Mouse (Mus musculus) ES-E14 (cell line): ENCODE results near the gene Dnajb9. TPM values are rescaled to one million over a fixed set of nuclear protein-coding genes. Genes with fewer than 3 reads are reported as not detected.
"Not testable (repeated sequence)": the region's sequence is repeated elsewhere in the genome, so short reads cannot be mapped to it uniquely, and the experiment has no call there.

Experiments used
- DNase-seq: peaks from one replicate; pipeline ENCODE4 v3.0.0-alpha.2; 2013; ENCODE audit warnings: low read depth, low spot score
- H3K27ac ChIP-seq: 2 replicates; pipeline ENCODE4 v1.5.1; 2012; ENCODE audit warnings: low read depth, mild to moderate bottlenecking, low read length, moderate library complexity, mixed read lengths; ENCODE audit not compliant: poor library complexity, insufficient read depth, severe bottlenecking
- H3K36me3 ChIP-seq: 2 replicates; pipeline ENCODE4 v1.6.1; 2012; ENCODE audit warnings: mild to moderate bottlenecking, low read length, moderate library complexity, mixed read lengths; ENCODE audit not compliant: control insufficient read depth, poor library complexity, insufficient read depth, severe bottlenecking
- H3K4me1 ChIP-seq, 2 experiments: fragments of 150-350 bp in 1 of 2; sonication (generic) in 1 of 2; 2 replicates each; pipeline ENCODE4 v1.6.1; 2012; ENCODE audit warnings: low read length in 2 of 2, mild to moderate bottlenecking in 1 of 2, mixed read lengths in 1 of 2; ENCODE audit not compliant: control insufficient read depth in 2 of 2, insufficient read depth in 2 of 2, poor library complexity in 1 of 2
- H3K4me3 ChIP-seq, 2 experiments: fragments of 150-350 bp in 1 of 2; sonication (generic) in 1 of 2; 2 replicates each; pipeline ENCODE4 v1.5.1; 2012; ENCODE audit warnings: low read length in 2 of 2, low read depth in 1 of 2, mild to moderate bottlenecking in 1 of 2, mixed read lengths in 1 of 2; ENCODE audit not compliant: insufficient read depth in 1 of 2, poor library complexity in 1 of 2, severe bottlenecking in 1 of 2
- H3K9ac ChIP-seq: 2 replicates; pipeline ENCODE4 v1.6.1; 2012; ENCODE audit warnings: low read depth, mild to moderate bottlenecking, low read length, mixed read lengths; ENCODE audit not compliant: poor library complexity, insufficient read depth, severe bottlenecking
- H3K9me3 ChIP-seq: fragments of 150-350 bp; sonication (generic); 2 replicates; pipeline ENCODE4 v1.6.1; 2012; ENCODE audit warnings: low read depth, mild to moderate bottlenecking, low read length; ENCODE audit not compliant: control insufficient read depth, insufficient read depth
- CHD2 ChIP-seq: IDR thresholded peaks from 2 replicates; pipeline ENCODE4 v1.6.1; 2014; ENCODE audit warnings: mild to moderate bottlenecking, low read depth, low read length, inconsistent platforms
- HCFC1 ChIP-seq: IDR thresholded peaks from 2 replicates; pipeline ENCODE4 v1.6.1; 2012; ENCODE audit warnings: low read length, inconsistent platforms, borderline replicate concordance; ENCODE audit not compliant: insufficient read depth
- MAFK ChIP-seq: IDR thresholded peaks from 2 replicates; pipeline ENCODE4 v1.6.1; 2014; ENCODE audit warnings: mild to moderate bottlenecking, low read depth, low read length, inconsistent platforms; ENCODE audit not compliant: insufficient read depth
- ZC3H11A ChIP-seq: IDR thresholded peaks from 2 replicates; pipeline ENCODE4 v1.6.1; 2012; ENCODE audit warnings: low read depth, mild to moderate bottlenecking, inconsistent platforms, low read length, borderline replicate concordance
- ZNF384 ChIP-seq: IDR thresholded peaks from 2 replicates; pipeline ENCODE4 v1.6.1; 2012; ENCODE audit warnings: low read depth, low read length, inconsistent platforms
- in situ Hi-C, 2 experiments: fragments of 600-800 bp; cut with MboI; formaldehyde crosslinking; loops; one replicate each; pipeline ENCODE4 v1.15.1; 2025; ENCODE audit warnings: low sequenced_read_pairs in 2 of 2, inconsistent platforms in 1 of 2; ENCODE audit not compliant: unreplicated experiment in 2 of 2
- total RNA-seq: library from RNA; depleted of rRNA; stranded (reverse); fragments of 300-350 nt; gene quantifications from 2 replicates; pipeline ENCODE4 v1.2.3, GENCODE M21; 2012

Gene Dnajb9
- total RNA-seq, 1 experiment, result 12.2 TPM

GRCm38 (mm10) chr12:44241090-44241489 lies 31.0 kb upstream of the Dnajb9 start:
- H3K9me3 ChIP-seq, result no peaks in the 10 kb centered on the region
- TF ChIP-seq ZNF384 (no peak), MAFK (no peak), ZC3H11A (no peak), HCFC1 (no peak), CHD2 (no peak)
- no peak overlapping the region for H3K4me3 ChIP-seq
- no peak overlapping the region for H3K27ac ChIP-seq
- no peak for DNase-seq
- H3K36me3 ChIP-seq, result no peaks in the 10 kb centered on the region
- no peak overlapping the region for H3K9ac ChIP-seq
- no peaks in the 10 kb centered on the region for H3K4me1 ChIP-seq
- in situ Hi-C loops, result no loop called here

- TF ChIP-seq ZC3H11A (no peak), MAFK (no peak), CHD2 (no peak), ZNF384 (no peak), HCFC1 (no peak)
- Histone ChIP-seq H3K36me3 (no peaks in the 10 kb centered on the region), H3K9me3 (no peaks in the 10 kb centered on the region), H3K4me1 (peaks cover 0 to 2% of the 10 kb centered on the region in 2 experiments; a peak in 1 of 4 replicates), H3K27ac (no peak overlapping the region), H3K9ac (no peak overlapping the region), H3K4me3 (no peak overlapping the region)
- in situ Hi-C loops, result no loop called here
- no peak for DNase-seq
Observed at GRCm38 (mm10) chr12:44224650-44225049, 14.5 kb upstream of the Dnajb9 start.

DNA sequence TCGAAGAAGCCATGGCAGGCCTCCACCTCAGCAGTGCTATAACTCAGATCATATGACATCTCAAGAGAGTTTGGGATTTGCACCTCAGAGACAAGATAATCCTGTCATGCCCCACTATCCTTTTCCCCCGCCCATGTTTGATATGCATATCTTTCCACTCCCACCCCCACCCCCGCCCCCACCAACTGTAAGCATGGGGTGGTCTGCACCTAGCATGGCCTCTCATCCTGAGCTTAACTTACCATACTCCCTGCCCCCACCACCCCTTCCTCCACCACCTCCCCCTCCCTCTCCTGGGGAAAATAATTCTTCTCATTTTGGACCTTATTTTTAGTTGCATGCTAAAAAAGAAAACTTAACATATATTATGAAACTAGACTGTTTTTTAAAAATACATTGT lies 12.9 kb upstream of the Dnajb9 start:
- no peak for TF ChIP-seq HCFC1
- TF ChIP-seq ZNF384, result no peak
- no peak for TF ChIP-seq MAFK
- TF ChIP-seq CHD2, result no peak
- no peak for TF ChIP-seq ZC3H11A
- Histone ChIP-seq H3K9ac (no peak overlapping the region), H3K4me3 (no peak overlapping the region), H3K9me3 (no peaks in the 10 kb centered on the region), H3K36me3 (no peaks in the 10 kb centered on the region), H3K27ac (no peak overlapping the region), H3K4me1 (peaks cover 0 to 2% of the 10 kb centered on the region in 2 experiments; a peak in 1 of 4 replicates)
- in situ Hi-C loops, result no loop called here
- no peak for DNase-seq

GRCm38 (mm10) chr12:44221651-44222356 lies 11.7 kb upstream of the Dnajb9 start:
- no peaks in the 10 kb centered on the region for H3K36me3 ChIP-seq
- H3K9me3 ChIP-seq, result no peaks in the 10 kb centered on the region
- peak overlapping the region; percentile 71 for H3K9ac ChIP-seq
- H3K4me1 ChIP-seq, result peaks cover 0 to 2% of the 10 kb centered on the region in 2 experiments; a peak in 1 of 4 replicates
- peak overlapping the region; percentile 69 to 78 for H3K4me3 ChIP-seq
- no peak for DNase-seq
- in situ Hi-C loops, result no loop called here
- no peak overlapping the region for H3K27ac ChIP-seq
- TF ChIP-seq HCFC1 (no peak), MAFK (no peak), ZNF384 (no peak), ZC3H11A (no peak), CHD2 (no peak)

DNA sequence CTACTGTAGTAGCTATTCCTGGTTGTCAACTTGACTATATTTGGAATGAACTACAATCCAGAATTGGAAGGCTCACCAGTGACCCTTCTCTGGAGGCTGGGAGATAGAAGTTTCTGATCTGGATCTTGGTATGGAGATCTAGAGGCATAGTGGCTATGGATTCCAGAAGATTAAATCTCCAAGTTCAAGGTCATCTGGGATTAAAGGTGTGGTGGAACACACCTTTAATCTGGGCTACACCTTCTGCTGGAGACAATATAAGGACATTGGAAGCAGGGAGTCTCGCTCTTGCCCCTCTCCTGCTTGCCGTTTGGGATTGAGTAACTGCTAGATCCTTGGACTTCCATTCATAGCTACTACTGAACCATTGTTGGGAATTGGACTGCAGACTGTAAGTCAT lies 10.9 kb upstream of the Dnajb9 start, which contains the start of gene Pnpla8:
TSS of gene Pnpla8 (plus strand) at position 301 of the 400 bp plus-strand sequence.
- in situ Hi-C loops, H3K27ac ChIP-seq, DNase-seq, H3K36me3 ChIP-seq, H3K4me1 ChIP-seq, H3K9me3 ChIP-seq: not testable (repeated sequence)
- Histone ChIP-seq H3K9ac (peak within 1 kb of the TSS; percentile 71), H3K4me3 (peak within 1 kb of the TSS; percentile 69 to 78)
